Mouse (Mus musculus) right cerebral cortex, postnatal 25 days (tissue): ENCODE results near the gene Pakap.
A peak's percentile ranks its signal among the peaks of the same experiment; 100 is the strongest.

Experiments used
- DNase-seq: peaks from one replicate; pipeline ENCODE4 v3.0.0; 2022

Pakap gene

GRCm38 (mm10) chr4:57774517-57774916, 206.5 kb downstream of the Pakap start:
- no peak for DNase-seq

- no peak for DNase-seq
These were observed 207.6 kb downstream of the Pakap start for GRCm38 (mm10) chr4:57775582-57775981.

- no peak for DNase-seq
These were observed 212.4 kb downstream of the Pakap start for GRCm38 (mm10) chr4:57780403-57780802.

GRCm38 (mm10) chr4:57780833-57781641, 213.1 kb downstream of the Pakap start:
- no peak for DNase-seq

GRCm38 (mm10) chr4:57781994-57782393, 214.0 kb downstream of the Pakap start:
- DNase-seq, result peak; percentile 52

- DNase-seq, result peak; percentile 18
These were observed 214.8 kb downstream of the Pakap start for GRCm38 (mm10) chr4:57782549-57783390.

GRCm38 (mm10) chr4:57783391-57783770, 215.4 kb downstream of the Pakap start:
- DNase-seq, result no peak

- DNase-seq, result no peak
These were observed 216.0 kb downstream of the Pakap start for GRCm38 (mm10) chr4:57783853-57784600.

GRCm38 (mm10) chr4:57788709-57789108, 220.7 kb downstream of the Pakap start:
- DNase-seq, result no peak

GRCm38 (mm10) chr4:57789118-57789517, 221.1 kb downstream of the Pakap start:
- DNase-seq, result no peak

- DNase-seq, result no peak
These were observed 226.0 kb downstream of the Pakap start for GRCm38 (mm10) chr4:57793989-57794388.

GRCm38 (mm10) chr4:57794547-57794946, 226.6 kb downstream of the Pakap start:
- DNase-seq, result no peak

- DNase-seq, result no peak
These were observed 229.7 kb downstream of the Pakap start for GRCm38 (mm10) chr4:57797548-57798285.

- DNase-seq, result no peak
These were observed 230.5 kb downstream of the Pakap start for GRCm38 (mm10) chr4:57798286-57799018.

- DNase-seq, result no peak
These were observed 231.3 kb downstream of the Pakap start for GRCm38 (mm10) chr4:57799297-57799696.

GRCm38 (mm10) chr4:57801239-57801638, 233.3 kb downstream of the Pakap start:
- no peak for DNase-seq

- DNase-seq, result no peak
These were observed 234.0 kb downstream of the Pakap start for GRCm38 (mm10) chr4:57801986-57802385.

- no peak for DNase-seq
These were observed 234.4 kb downstream of the Pakap start for GRCm38 (mm10) chr4:57802411-57802810.

GRCm38 (mm10) chr4:57804902-57805301, 236.9 kb downstream of the Pakap start:
- DNase-seq, result no peak

- no peak for DNase-seq
These were observed 241.5 kb downstream of the Pakap start for GRCm38 (mm10) chr4:57809449-57809848.

- DNase-seq, result no peak
These were observed 244.1 kb downstream of the Pakap start for GRCm38 (mm10) chr4:57812075-57812474.
